Mouse (Mus musculus) hindbrain, embryonic 10.5 days (tissue): ENCODE measurements around the gene Sik1. TPM values are rescaled to one million over a fixed set of nuclear protein-coding genes. Genes with fewer than 3 reads are reported as not detected.

ENCODE experiments used
- DNase-seq: peaks from one replicate; pipeline ENCODE4 v3.0.0-alpha.2; 2017; ENCODE audit warnings: low spot score
- H3K27ac ChIP-seq: fragments of 300-500 bp; sonication (generic); 2 replicates; pipeline ENCODE4 v1.5.1; 2016; ENCODE audit warnings: mild to moderate bottlenecking, moderate library complexity
- H3K27me3 ChIP-seq: fragments of 300-500 bp; sonication (generic); 2 replicates; pipeline ENCODE4 v1.6.1; 2016; ENCODE audit warnings: mild to moderate bottlenecking; ENCODE audit not compliant: poor library complexity, insufficient read depth, severe bottlenecking
- H3K36me3 ChIP-seq: fragments of 300-500 bp; sonication (generic); 2 replicates; pipeline ENCODE4 v1.6.1; 2016; ENCODE audit warnings: mild to moderate bottlenecking, moderate library complexity
- H3K4me1 ChIP-seq: fragments of 300-500 bp; sonication (generic); replicated peaks from 2 replicates; pipeline ENCODE4 v1.6.1; 2016; ENCODE audit warnings: mild to moderate bottlenecking
- H3K4me3 ChIP-seq: fragments of 300-500 bp; sonication (generic); 2 replicates; pipeline ENCODE4 v1.5.1; 2016; ENCODE audit warnings: mild to moderate bottlenecking, moderate library complexity
- H3K9me3 ChIP-seq: fragments of 300-500 bp; sonication (generic); 2 replicates; pipeline ENCODE4 v1.6.1; 2016; ENCODE audit warnings: mild to moderate bottlenecking, moderate library complexity
- WGBS: fragments of 180-500 bp; shearing (Covaris S2); methylation state at CpG from one replicate; pipeline ENCODE4 v1.1.7; 2016; 5-methylcytosine and 5-hydroxymethylcytosine counted together
- polyA plus RNA-seq: library from polyadenylated mRNA; unstranded; fragments of >200 nt; fragmentation: Nextera tagmentation; extraction: Ambion mirVana; gene quantifications from 2 replicates; pipeline ENCODE4 v1.2.1, GENCODE M21; 2016

Gene Sik1
- polyA plus RNA-seq = 14.0 and 14.3 TPM in 2 replicates

- Histone ChIP-seq H3K27me3 (no peaks in the 10 kb centered on the region), H3K4me1 (peaks cover 66% of the 10 kb centered on the region), H3K9me3 (no peaks in the 10 kb centered on the region), H3K27ac (peak within 1 kb of the TSS; percentile 95), H3K36me3 (peaks cover 20% of the 10 kb centered on the region), H3K4me3 (peak within 1 kb of the TSS; percentile 95)
- WGBS = under 1% methylated on average over 83 of the region's 92 CpGs
- peak; percentile 98 for DNase-seq
Observed at GRCm38 (mm10) chr17:31855597-31856518, at the start of gene Sik1. Gene Sik1, minus strand, starts transcription at chr17:31855804.

DNA sequence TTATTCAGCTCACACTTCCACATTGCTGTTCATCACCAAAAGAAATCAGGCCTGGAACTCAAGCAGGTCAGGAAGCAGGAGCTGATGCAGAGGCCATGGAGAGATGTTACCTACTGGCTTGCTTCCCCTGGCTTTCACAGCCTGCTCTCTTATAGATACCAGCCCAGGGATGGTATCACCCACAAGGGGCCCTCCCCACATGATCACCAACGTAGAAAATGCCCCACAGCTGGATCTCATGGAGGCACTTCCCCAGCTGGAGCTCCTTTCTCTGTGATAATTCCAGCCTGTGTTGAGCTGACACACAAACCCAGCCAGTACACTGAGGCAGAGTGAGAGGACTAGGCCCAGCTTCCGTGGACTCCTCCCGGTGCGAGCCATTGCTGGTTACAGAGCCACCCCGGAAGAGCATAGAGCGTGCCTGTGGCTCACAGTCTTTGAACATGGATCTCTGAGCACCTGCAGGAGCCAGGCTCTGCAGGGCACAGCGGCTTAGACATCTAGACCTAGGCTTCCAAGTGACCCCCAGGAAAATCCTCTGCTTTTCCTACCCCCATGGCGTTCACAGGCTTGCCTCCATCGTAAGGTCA is 49.7 kb upstream of the Sik1 start:
- Histone ChIP-seq H3K36me3 (no peaks in the 10 kb centered on the region), H3K9me3 (no peaks in the 10 kb centered on the region), H3K27me3 (no peaks in the 10 kb centered on the region), H3K4me3 (no peak overlapping the region), H3K4me1 (peaks cover 7% of the 10 kb centered on the region; the same call in 1 of the 2 replicates), H3K27ac (peak overlapping the region; percentile 71)
- WGBS = 85% methylated on average over 9 of the region's 9 CpGs
- DNase-seq = no peak

- no peaks in the 10 kb centered on the region for H3K9me3 ChIP-seq
- H3K36me3 ChIP-seq = no peaks in the 10 kb centered on the region
- 88% methylated on average over 7 of the region's 7 CpGs for WGBS
- no peak overlapping the region for H3K4me3 ChIP-seq
- no peak overlapping the region for H3K27ac ChIP-seq
- DNase-seq = no peak
- no peaks in the 10 kb centered on the region for H3K27me3 ChIP-seq
- H3K4me1 ChIP-seq = peaks cover 7% of the 10 kb centered on the region; the same call in 1 of the 2 replicates
Observed at GRCm38 (mm10) chr17:31904036-31904435, 48.4 kb upstream of the Sik1 start.

GRCm38 (mm10) chr17:31902630-31903198 is 47.1 kb upstream of the Sik1 start:
- Histone ChIP-seq H3K27me3 (no peaks in the 10 kb centered on the region), H3K9me3 (no peaks in the 10 kb centered on the region), H3K4me3 (no peak overlapping the region), H3K36me3 (no peaks in the 10 kb centered on the region), H3K27ac (no peak overlapping the region), H3K4me1 (peaks cover 10% of the 10 kb centered on the region)
- 79% methylated on average over 3 of the region's 3 CpGs for WGBS
- no peak for DNase-seq

DNA sequence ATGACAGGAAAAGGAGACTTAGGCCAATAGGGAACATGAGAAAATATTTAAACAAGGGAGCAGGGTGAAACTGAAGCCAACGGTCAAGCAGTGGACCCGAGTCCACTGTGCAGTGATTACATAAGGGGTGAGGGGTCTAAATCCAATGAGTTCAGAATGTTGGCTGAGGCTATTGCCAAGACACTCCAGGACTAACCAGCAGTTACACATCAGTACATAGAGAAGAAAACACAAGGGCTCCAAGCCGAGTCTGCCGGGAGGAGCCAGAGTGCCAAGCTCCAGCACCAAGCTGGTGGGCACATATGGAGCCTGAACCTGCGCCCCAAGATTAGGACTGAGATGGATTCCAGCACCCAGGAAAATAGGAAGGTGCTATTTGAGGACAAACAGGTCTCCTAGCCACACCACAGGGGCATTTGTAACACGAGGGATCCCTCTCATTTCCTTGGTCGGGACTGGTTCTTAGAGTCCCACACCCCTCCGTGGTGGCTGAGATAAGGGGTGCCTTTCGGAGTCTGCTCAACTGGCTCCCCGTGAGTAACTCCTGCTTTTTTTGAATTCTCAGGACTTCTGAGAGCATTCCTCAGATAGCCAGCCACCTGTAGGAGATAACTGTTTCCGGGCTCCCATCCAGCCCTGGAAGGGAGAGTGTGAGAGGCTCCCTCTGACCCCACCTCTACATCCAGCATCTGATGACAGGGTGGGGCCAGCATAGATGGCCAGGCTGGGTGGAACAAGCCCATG is 46.0 kb upstream of the Sik1 start:
- no peak for DNase-seq
- WGBS = 76% methylated on average over 11 of the region's 11 CpGs
- no peaks in the 10 kb centered on the region for H3K36me3 ChIP-seq
- no peak overlapping the region for H3K4me3 ChIP-seq
- no peak overlapping the region for H3K27ac ChIP-seq
- H3K27me3 ChIP-seq = no peaks in the 10 kb centered on the region
- H3K4me1 ChIP-seq = peaks cover 10% of the 10 kb centered on the region; the same call in 1 of the 2 replicates
- no peaks in the 10 kb centered on the region for H3K9me3 ChIP-seq

GRCm38 (mm10) chr17:31898941-31899340 is 43.3 kb upstream of the Sik1 start:
- Histone ChIP-seq H3K27me3 (no peaks in the 10 kb centered on the region), H3K36me3 (no peaks in the 10 kb centered on the region), H3K27ac (0 out of 2 replicates have a peak overlapping the region, but pooled peaks have one; percentile 17), H3K4me3 (no peak overlapping the region), H3K9me3 (no peaks in the 10 kb centered on the region), H3K4me1 (peaks cover 4% of the 10 kb centered on the region; the same call in 1 of the 2 replicates)
- no peak for DNase-seq
- 56% methylated on average over 5 of the region's 5 CpGs for WGBS

DNA sequence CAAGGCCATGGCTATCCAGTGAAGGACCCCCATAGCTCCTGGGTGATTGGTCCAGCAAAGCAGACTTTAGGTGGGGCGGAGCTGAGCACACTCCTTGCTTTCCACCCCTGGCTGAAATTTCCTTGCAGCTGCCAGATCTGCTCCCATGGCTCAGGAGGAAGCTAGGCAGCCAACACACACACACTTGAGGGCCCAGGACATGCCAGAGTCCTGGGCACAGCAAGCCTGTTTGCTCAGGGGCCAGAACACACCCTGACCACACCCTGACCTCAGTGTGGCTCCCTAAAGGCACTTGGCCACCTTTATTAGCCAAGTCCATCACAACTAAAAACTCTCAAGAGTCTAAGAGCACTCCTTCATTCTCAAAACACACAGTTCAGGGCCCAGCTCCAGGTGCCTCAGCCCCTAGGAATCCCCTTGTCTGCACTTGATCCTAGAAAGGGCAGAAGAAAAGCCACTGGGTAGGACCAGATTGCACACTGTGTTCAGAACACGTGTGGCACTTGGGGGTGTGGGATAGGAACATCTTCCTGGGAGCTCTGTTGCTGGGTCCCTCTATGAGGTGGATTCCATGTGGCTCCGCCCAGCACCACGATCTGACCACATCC is 41.7 kb upstream of the Sik1 start:
- no peak overlapping the region for H3K27ac ChIP-seq
- H3K4me3 ChIP-seq = no peak overlapping the region
- H3K9me3 ChIP-seq = no peaks in the 10 kb centered on the region
- 85% methylated on average over 4 of the region's 4 CpGs for WGBS
- peaks cover 19% of the 10 kb centered on the region for H3K4me1 ChIP-seq
- no peak for DNase-seq
- no peaks in the 10 kb centered on the region for H3K27me3 ChIP-seq
- H3K36me3 ChIP-seq = no peaks in the 10 kb centered on the region

DNA sequence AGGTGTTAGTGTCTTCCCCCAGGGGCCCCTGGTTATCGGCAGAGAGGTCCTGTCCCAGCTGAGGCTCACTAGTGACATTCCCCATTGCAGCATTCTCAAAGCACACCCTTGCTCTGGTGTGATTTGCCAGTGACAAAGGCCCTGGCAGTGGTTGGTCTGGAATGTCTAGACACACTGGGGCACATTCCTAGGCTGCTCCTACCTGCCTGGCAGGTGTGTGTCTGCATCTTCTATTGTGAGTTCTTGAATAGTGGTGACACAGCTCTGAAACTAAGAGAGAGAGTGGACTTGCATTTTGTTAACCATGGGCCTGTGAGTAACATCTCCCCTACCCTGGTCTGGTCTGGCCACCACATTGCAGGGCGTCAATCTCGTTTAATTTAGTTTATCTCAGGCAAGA is 41.1 kb upstream of the Sik1 start:
- H3K27ac ChIP-seq = 0 out of 2 replicates have a peak overlapping the region, but pooled peaks have one; percentile 23
- no peaks in the 10 kb centered on the region for H3K36me3 ChIP-seq
- 83% methylated on average over 3 of the region's 3 CpGs for WGBS

GRCm38 (mm10) chr17:31896311-31896710 is 40.7 kb upstream of the Sik1 start:
- 92% methylated on average over 7 of the region's 7 CpGs for WGBS
- Histone ChIP-seq H3K27ac (0 out of 2 replicates have a peak overlapping the region, but pooled peaks have one; percentile 23), H3K27me3 (no peaks in the 10 kb centered on the region; the same call in 1 of the 2 replicates), H3K36me3 (no peaks in the 10 kb centered on the region), H3K9me3 (no peaks in the 10 kb centered on the region), H3K4me1 (peaks cover 27% of the 10 kb centered on the region), H3K4me3 (no peak overlapping the region)
- no peak for DNase-seq

More for the DNA sequence above, 41.1 kb upstream of the Sik1 start:
- Histone ChIP-seq H3K4me3 (no peak overlapping the region), H3K4me1 (peaks cover 22% of the 10 kb centered on the region), H3K9me3 (no peaks in the 10 kb centered on the region), H3K27me3 (no peaks in the 10 kb centered on the region)
- DNase-seq = no peak

DNA sequence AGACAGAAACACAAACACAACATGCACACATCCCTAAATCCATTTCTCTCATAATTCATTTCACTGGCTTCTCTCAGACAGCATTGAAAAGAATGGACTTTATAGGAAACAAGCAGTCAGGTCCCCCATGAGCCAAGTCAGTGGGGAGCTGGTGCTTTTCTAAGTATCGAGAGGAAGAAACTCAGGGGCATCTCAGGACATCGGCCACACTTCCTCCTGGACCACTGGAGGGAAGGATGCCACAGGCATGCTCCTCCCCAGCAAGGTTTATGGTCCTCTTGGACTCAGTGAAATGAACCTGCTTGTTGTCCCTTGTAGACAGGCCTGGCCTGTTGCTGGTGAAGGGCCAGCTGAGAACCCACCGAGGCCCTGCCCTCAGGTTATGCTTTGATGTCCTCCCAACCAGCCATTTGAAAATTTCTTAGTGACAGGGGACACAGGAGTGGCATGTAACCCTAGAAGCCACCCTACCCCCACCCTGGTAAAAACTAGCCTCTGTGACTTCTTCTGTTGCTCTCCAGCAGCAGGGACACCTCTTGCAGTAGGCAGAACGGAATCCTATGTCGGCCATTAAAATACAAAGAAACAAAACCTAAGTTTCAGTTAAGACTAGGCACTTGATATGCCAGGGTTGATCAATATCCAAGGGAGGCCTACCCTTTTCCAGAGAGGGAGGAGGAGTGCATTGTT is 37.9 kb upstream of the Sik1 start:
- 76% methylated on average over 5 of the region's 5 CpGs for WGBS
- Histone ChIP-seq H3K27ac (no peak overlapping the region), H3K4me3 (no peak overlapping the region), H3K36me3 (no peaks in the 10 kb centered on the region), H3K27me3 (no peaks in the 10 kb centered on the region; the same call in none of the 2 replicates), H3K9me3 (no peaks in the 10 kb centered on the region), H3K4me1 (peaks cover 49% of the 10 kb centered on the region)
- DNase-seq = no peak

- WGBS = 40% methylated on average over 10 of the region's 10 CpGs
- Histone ChIP-seq H3K36me3 (no peaks in the 10 kb centered on the region), H3K9me3 (no peaks in the 10 kb centered on the region), H3K4me3 (no peak overlapping the region), H3K27me3 (no peaks in the 10 kb centered on the region; the same call in none of the 2 replicates), H3K27ac (peak overlapping the region; percentile 64), H3K4me1 (peaks cover 49% of the 10 kb centered on the region)
- DNase-seq = peak; percentile 49
Observed at GRCm38 (mm10) chr17:31892750-31893149, 37.1 kb upstream of the Sik1 start.
